Mouse (Mus musculus) small intestine, adult 2 months (tissue): ENCODE measurements around the gene Enpp7.

Experiments
- CTCF ChIP-seq: fragments of 200-500 bp; IDR thresholded peaks from 2 replicates; pipeline ENCODE4 v1.5.1; 2012; ENCODE audit warnings: low read depth, mild to moderate bottlenecking, control low read depth, inconsistent platforms, low read length, moderate library complexity, mixed read lengths; ENCODE audit not compliant: insufficient replicate concordance, insufficient read length; ENCODE audit errors: extremely low read depth
- POLR2A ChIP-seq: fragments of 200-500 bp; IDR thresholded peaks from 2 replicates; pipeline ENCODE4 v1.6.1; 2012; ENCODE audit warnings: low read depth, mild to moderate bottlenecking, control low read depth, inconsistent platforms, low read length, moderate library complexity

DNA sequence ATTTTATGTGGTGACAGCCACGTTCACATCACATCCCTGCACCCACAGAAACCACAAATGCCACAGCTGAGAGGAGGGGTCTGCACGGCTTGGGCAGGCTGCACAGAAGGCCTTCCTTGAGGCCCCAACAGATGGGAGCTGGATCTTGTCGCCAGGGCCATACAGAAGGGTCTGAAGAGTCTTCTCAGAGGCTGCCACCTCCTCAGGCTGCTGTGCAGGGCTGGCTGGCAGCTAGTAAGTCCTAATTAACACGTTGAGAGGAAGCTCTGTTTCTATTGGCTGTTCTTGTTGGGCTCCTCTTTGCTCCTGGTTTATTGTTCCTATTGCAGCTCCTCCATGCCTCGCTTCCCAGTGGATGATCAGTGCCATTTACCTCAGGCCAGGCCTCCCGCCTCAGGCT lies 33.0 kb upstream of the Enpp7 start:
- TF ChIP-seq CTCF (no peak), POLR2A (no peak)
